In genomic region chr16:65864471-65864870, GRCm38 (mm10) we compare ENCODE assay signal across 27 mouse cellular contexts. TPM values are rescaled to one million over a fixed set of nuclear protein-coding genes. Genes with fewer than 3 reads are reported as not detected.
A peak's percentile ranks its signal among the peaks of the same experiment; 100 is the strongest.
DNase-seq lines count a peak whose midpoint lies in the region; ATAC-seq lines count a peak whose summit lies in the region.
"Had no signal": no experiment of that assay in that cellular context is flagged by ENCODE, and none has a peak within 500 bp of the region (broad histone marks: within the 10 kb centered on the region; RNA-seq: fewer than 3 reads in every experiment).

No protein-coding gene starts in this region.

- H3K4me1 ChIP-seq in midbrain, embryonic 14.5 days (ENCODE audit: control insufficient read depth, insufficient read depth, low read length): no peaks in the 10 kb centered on the region
- H3K4me1 ChIP-seq in midbrain, embryonic 11.5 days (ENCODE audit: control insufficient read depth, insufficient read depth, low read length): no peaks in the 10 kb centered on the region
- H3K4me1 ChIP-seq: forebrain, embryonic 15.5 days; intestine, embryonic 15.5 days; liver, embryonic 13.5 days; megakaryocyte, embryonic 14.5 days; neural tube, embryonic 13.5 days had no signal

- no peak overlapping the region for H3K4me3 ChIP-seq in midbrain, embryonic 14.5 days (replicated peaks; ENCODE audit: low read depth, low read length)
- no peak overlapping the region for H3K4me3 ChIP-seq in midbrain, embryonic 11.5 days (ENCODE audit: low read depth, low read length)
- H3K4me3 ChIP-seq: forebrain, embryonic 15.5 days; heart, embryonic 13.5 days; intestine, embryonic 15.5 days; limb, embryonic 12.5 days; liver, embryonic 13.5 days; megakaryocyte, embryonic 14.5 days; myocyte; neural tube, embryonic 13.5 days had no signal

- no peak overlapping the region for H3K4me2 ChIP-seq in midbrain, embryonic 14.5 days (ENCODE audit: low read length)
- no peak overlapping the region for H3K4me2 ChIP-seq in midbrain, embryonic 11.5 days
- H3K4me2 ChIP-seq: forebrain, embryonic 15.5 days; heart, embryonic 13.5 days; hindbrain, embryonic 14.5 days; intestine, embryonic 15.5 days; limb, embryonic 12.5 days; liver, embryonic 13.5 days; neural tube, embryonic 13.5 days had no signal

- no peaks in the 10 kb centered on the region for H3K36me3 ChIP-seq in midbrain, embryonic 14.5 days (ENCODE audit: control insufficient read depth, insufficient read depth, low read length)
- no peaks in the 10 kb centered on the region for H3K36me3 ChIP-seq in midbrain, embryonic 11.5 days (ENCODE audit: control insufficient read depth, insufficient read depth, low read length)
- H3K36me3 ChIP-seq: forebrain, embryonic 15.5 days; heart, embryonic 13.5 days; intestine, embryonic 15.5 days; limb, embryonic 12.5 days; liver, embryonic 13.5 days; neural tube, embryonic 13.5 days had no signal

- H3K27me3 ChIP-seq in midbrain, embryonic 14.5 days (ENCODE audit: control insufficient read depth, insufficient read depth, low read length): no peaks in the 10 kb centered on the region
- no peaks in the 10 kb centered on the region for H3K27me3 ChIP-seq in midbrain, embryonic 11.5 days (ENCODE audit: control insufficient read depth, insufficient read depth, low read length)
- H3K27me3 ChIP-seq: forebrain, embryonic 15.5 days; heart, embryonic 13.5 days; intestine, embryonic 15.5 days; limb, embryonic 12.5 days; liver, embryonic 13.5 days; megakaryocyte, embryonic 14.5 days; neural tube, embryonic 13.5 days had no signal

- H3K9me3 ChIP-seq in midbrain, embryonic 14.5 days (ENCODE audit: control insufficient read depth, low read length): no peaks in the 10 kb centered on the region
- H3K9me3 ChIP-seq in midbrain, embryonic 11.5 days (ENCODE audit: control insufficient read depth, low read length): no peaks in the 10 kb centered on the region
- H3K9me3 ChIP-seq: forebrain, embryonic 15.5 days; heart, embryonic 13.5 days; intestine, embryonic 15.5 days; limb, embryonic 12.5 days; liver, embryonic 13.5 days; megakaryocyte, embryonic 14.5 days; neural tube, embryonic 13.5 days had no signal

- peak; percentile 45 for DNase-seq in embryo, embryonic 10 days (ENCODE audit: low spot score)
- no peak for DNase-seq in embryo, embryonic 9.5 days (ENCODE audit: extremely low spot score)
- peak; percentile 2 for DNase-seq in midbrain, embryonic 14.5 days
- no peak for DNase-seq in midbrain, embryonic 11.5 days (ENCODE audit: low spot score, missing footprints)
- DNase-seq in forelimb bud, embryonic 11.5 days (ENCODE audit: low read depth, low spot score): peak; percentile 30
- no peak for DNase-seq in adrenal gland, adult 8-10 months
- no peak for DNase-seq in heart, postnatal 14 days
- DNase-seq in cerebellum, adult 8-10 months: no peak
- DNase-seq: cerebellum, adult 11-12 months; cerebellum, postnatal 25 days; gastrocnemius, postnatal 25 days; heart, adult 18-20 months; kidney, adult 9 months; kidney, postnatal 14 days; liver, embryonic 13.5 days; lung, adult 2 months; right cerebral cortex, postnatal 4 days; thymus, postnatal 14 days had no signal

- ATAC-seq in midbrain, embryonic 14.5 days (ENCODE audit: low FRiP score, low TSS enrichment): no peak
- no peak for ATAC-seq in midbrain, embryonic 11.5 days (ENCODE audit: low FRiP score)
- ATAC-seq: forebrain, embryonic 15.5 days; intestine, embryonic 15.5 days; midbrain, embryonic 16.5 days had no signal

- intact Hi-C loops in heart, postnatal 14 days (cut with DNase I): no loop called here

- no peak overlapping the region for H3K9ac ChIP-seq in midbrain, embryonic 14.5 days (replicated peaks; ENCODE audit: low read length)
- no peak overlapping the region for H3K9ac ChIP-seq in midbrain, embryonic 11.5 days (ENCODE audit: low read length)
- H3K9ac ChIP-seq: forebrain, embryonic 15.5 days; heart, embryonic 13.5 days; hindbrain, embryonic 14.5 days; intestine, embryonic 15.5 days; limb, embryonic 12.5 days; liver, embryonic 13.5 days; neural tube, embryonic 13.5 days had no signal

- WGBS in midbrain, embryonic 14.5 days: 95% methylated on average over 5 of the region's 5 CpGs
- 88% methylated on average over 5 of the region's 5 CpGs for WGBS in midbrain, embryonic 11.5 days

- H3K27ac ChIP-seq in midbrain, embryonic 14.5 days (replicated peaks; ENCODE audit: low read depth, low read length): no peak overlapping the region
- H3K27ac ChIP-seq in midbrain, embryonic 11.5 days (ENCODE audit: low read depth, low read length): no peak overlapping the region
- H3K27ac ChIP-seq: forebrain, embryonic 15.5 days; heart, embryonic 13.5 days; hindbrain, embryonic 14.5 days; intestine, embryonic 15.5 days; limb, embryonic 12.5 days; liver, embryonic 13.5 days; neural tube, embryonic 13.5 days had no signal

RNA-seq across cellular contexts. Expression of gene Vgll3, which starts 49.4 kb away (rescaled TPM):
- 1.5 TPM in 2 replicates for polyA plus RNA-seq in midbrain, embryonic 14.5 days (2014; fragmentation: Nextera tagmentation; extraction: Ambion mirVana)
- polyA plus RNA-seq in midbrain, embryonic 11.5 days (2014; fragmentation: Nextera tagmentation; extraction: Ambion mirVana): 2.3 and 2.9 TPM in 2 replicates
- 10 to 100 TPM in 1 of 4 experiments, 1 to 10 TPM in 3; 2.0 to 10.5 (median 3.6) TPM for total RNA-seq in adrenal gland, adult 8-10 months (2022)
- total RNA-seq in heart, postnatal 14 days (2021): 1 to 10 TPM; 3.2 to 3.9 TPM

Comparison
In these comparisons a context has a peak if more than half of its experiments do, and no peak if none do; other contexts are left out.
1. DNase-seq: peak in embryo, embryonic 10 days (single experiment), midbrain, embryonic 14.5 days (single experiment) and forelimb bud, embryonic 11.5 days (single experiment); none in embryo, embryonic 9.5 days (single experiment), midbrain, embryonic 11.5 days (single experiment), adrenal gland, adult 8-10 months (single experiment), heart, postnatal 14 days (0 of 2) and cerebellum, adult 8-10 months (single experiment).